Mouse (Mus musculus) kidney, adult 8-10 months (tissue): ENCODE measurements around the gene Sh3tc1.

ENCODE experiments used
- DNase-seq, 2 experiments: peaks; one replicate each; pipeline ENCODE4 v3.0.0; 2022

Sh3tc1 gene

DNA sequence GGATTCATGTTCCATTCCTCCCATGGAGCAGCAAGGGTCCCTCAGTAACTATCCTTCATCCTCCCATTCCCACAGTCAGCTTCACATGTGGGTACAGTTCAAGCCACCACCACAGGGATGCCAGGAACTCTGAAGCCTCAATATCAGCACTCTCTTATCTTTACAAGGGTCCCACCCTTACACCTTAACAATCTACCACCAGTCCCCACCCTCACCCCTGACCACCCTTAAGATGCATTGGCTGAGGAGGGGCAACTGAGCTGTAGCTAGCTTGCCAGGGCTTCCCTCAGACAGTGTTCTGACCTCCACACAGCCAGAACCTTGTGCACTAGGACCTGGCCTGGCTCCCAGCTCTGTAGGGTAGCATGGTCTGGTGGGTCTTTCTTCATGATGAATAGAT lies 20.4 kb downstream of the Sh3tc1 start:
- DNase-seq: no peak

DNA sequence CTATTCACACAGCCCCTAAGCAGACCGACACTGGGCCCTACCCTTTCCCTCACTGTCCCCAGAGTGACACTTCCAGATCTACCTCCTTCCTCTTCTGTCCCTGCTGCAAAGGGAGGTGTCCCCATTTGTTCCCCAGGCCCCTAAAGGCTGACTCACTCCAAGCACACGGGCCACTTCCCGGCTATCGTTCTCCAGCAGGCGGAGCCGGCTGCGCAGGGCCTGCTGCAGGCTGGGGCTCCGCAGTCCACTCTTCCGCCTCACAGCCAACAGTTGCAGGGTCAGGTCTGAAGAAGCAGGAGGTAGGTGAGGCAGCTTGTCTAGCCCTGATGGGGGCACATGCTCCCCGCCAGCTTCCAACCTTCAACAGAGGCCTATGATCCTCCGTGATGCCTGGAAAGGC lies 21.0 kb downstream of the Sh3tc1 start:
- no peak for DNase-seq

DNA sequence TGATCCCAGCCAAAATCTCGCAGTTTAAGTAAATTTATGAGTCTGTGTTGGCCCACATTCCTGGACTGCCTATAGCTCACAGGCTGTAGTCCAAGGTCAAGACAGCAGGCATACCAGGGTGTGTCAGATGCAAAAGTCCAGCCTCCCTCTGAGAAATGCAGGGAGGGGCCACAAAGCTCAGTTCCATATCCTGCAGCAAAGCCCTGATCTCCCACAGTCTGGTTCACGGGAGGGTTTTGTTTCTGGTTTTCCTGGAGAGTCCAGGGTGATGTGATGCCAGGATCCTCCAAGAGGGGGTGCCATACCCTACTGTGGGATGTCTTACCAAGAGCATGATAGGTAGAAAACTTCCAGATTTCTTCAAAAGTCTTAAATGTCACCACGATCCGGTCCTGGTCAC lies 21.8 kb downstream of the Sh3tc1 start:
- peak in 1 of 2 experiments; percentile 67 for DNase-seq

DNA sequence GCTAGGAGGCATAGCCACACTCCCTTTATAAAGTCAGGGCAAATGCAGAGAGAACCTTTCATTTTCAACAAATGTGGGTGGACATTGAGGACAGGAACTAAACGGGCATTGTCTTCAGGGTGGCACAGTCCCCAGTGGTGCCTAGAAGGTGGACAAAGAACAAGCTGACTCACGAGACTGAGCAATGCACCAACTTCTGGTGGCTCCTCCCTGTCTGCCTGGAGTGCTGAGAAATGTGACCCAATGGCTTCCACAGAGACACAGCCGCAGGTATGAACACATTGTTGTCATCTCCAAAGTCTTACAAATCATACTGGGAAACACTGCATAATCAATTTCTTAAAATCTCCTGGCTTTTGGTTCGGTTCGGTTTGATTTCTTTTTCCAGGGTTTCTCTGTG lies 22.3 kb downstream of the Sh3tc1 start:
- no peak for DNase-seq

DNA sequence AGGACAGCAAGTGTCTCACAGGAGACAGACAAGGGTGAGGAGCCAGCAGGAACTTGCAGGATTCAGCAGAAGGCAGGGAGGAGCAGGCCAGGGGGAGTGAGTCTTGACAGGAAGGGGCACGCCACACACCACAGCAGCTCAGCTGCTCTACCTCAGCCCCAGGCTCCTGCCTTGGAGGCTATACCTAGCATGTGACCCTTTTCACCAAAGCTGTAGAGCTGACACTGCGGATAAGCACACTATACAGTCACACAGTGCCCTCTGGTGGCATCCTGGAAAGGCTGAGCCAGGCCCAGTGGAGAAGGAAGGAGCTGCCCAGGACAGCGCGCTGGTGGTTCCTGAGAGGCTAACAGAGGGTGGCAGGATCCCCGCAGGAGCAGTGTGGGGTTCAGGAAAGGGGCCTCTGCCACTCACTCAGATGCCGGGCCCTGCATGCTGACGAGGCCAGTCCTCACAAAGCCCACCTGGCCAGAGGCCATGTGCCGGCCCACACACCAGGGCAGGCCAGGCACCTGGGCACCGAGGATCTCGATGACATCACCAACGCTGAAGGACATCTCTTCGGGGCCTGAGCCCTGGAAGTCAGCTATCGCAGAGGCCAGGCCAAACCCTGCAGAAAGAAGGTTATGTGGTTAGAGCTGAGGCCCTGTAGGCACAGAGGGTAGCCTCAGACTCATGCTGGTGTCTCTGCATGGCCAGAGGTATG lies 26.0 kb downstream of the Sh3tc1 start:
- peak in 1 of 2 experiments; percentile 63 for DNase-seq

DNA sequence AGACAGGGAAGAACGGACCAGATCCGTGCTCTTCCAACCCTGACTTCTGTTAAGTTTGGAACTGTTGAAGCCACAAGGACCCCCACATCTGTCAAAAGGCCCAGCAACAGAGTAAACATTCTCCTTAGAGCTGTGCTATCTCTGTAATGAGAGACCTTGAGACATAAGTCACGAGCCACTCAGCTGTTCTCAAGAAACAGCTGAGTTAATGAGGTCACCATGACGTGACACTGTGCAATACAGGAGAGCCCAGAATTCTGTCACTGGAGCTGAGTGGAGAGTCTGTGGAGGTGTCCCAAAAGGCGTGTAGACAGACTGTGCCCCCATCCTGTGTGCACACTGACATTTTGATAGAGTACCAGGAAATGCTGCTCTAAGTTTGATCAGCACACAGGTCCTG lies 27.3 kb downstream of the Sh3tc1 start:
- DNase-seq: no peak

DNA sequence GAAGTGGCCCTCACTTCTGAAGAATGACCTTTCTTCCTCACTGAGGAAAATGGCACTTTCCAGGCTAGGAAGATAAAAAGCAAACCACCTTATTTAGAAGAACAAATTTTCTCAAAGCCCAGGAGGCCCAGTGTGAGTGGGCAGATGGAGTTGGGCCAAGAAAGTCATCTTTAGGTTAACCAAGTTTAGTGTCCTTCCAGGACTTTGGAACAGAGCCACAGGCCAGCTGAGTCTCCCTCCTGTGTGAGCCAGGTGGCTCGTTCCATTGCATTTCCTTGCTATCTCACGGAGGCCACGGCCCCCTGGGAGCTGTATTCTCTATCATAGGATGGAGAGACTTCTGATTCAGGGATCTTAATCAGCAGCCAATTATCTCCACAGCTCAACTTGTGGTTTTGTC lies 28.9 kb downstream of the Sh3tc1 start:
- DNase-seq: no peak

DNA sequence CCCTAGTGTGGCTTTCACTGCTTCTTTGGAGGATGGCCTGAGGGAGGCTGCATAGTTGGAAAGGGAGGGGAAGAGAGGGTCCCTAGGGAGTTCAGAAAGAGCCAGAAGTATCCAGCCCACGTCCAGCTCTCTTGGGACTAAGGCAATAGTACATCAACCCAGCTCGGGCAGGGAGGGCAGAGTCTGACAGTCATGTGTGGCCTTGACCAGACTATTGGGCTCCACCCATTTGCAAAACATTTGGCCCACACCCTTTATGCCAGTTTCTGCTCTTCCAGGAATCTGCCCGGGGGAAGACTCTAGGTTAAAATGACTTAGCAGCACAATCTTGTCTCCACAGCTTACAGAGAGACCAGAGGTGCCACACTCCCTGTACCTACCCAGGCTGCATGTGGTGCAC lies 29.3 kb downstream of the Sh3tc1 start:
- no peak for DNase-seq

DNA sequence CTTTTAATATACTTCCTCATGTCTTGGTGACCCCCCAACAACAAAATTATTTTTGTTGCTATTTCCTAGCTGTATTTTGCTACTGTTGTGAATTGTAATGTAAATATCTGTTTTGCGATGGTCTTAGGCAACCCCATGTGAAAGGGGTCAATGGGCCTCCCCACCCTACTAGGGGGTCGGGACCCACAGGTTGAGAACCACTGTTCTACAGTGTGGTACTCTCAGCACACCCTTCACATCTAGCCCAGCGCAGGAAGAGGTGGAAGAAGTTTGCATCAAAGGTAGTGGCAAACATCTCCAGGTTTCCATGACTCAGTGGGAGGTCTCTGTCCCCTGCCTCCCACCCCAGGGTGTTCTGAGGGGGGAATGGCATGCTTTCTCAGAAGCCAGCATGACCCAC lies 34.4 kb downstream of the Sh3tc1 start:
- DNase-seq: no peak

DNA sequence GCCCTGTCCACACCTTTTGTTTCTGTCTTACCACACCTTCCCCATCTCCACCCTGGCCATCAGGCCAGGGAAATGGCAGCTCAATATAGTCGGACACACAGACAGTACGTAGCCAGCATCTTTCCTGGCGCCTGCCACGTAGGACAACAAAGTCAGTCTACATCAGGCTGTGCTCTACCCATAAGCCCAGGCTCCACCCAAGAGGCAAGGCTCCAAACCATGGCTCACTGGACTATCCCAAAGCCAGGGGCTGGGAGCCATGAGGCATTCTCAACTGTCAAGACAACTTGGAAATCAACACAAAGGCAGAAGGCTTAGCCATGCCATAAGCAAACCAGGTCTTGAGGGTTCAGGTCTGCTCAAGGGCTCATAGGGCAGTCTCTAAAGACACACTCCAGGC lies 36.0 kb downstream of the Sh3tc1 start:
- no peak for DNase-seq

DNA sequence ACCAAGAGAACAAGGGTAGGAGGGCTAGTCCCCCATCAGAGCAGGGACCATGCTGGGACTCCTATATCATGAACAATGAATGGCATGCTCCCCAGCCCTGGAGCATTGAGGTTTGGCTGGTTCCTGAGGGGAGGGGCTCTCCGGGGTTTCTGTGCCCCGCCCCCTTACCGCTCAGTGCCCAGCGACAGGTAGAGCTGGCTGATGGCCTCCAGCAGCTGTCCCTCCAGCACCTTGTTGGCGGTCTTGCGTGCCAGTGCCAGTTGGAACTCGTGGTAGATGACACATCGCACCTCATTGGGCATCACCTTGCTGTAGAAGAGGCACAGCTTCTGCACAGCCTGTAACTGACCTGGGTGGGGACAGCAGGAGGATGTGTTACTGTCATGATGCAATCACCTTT lies 36.6 kb downstream of the Sh3tc1 start:
- no peak for DNase-seq

DNA sequence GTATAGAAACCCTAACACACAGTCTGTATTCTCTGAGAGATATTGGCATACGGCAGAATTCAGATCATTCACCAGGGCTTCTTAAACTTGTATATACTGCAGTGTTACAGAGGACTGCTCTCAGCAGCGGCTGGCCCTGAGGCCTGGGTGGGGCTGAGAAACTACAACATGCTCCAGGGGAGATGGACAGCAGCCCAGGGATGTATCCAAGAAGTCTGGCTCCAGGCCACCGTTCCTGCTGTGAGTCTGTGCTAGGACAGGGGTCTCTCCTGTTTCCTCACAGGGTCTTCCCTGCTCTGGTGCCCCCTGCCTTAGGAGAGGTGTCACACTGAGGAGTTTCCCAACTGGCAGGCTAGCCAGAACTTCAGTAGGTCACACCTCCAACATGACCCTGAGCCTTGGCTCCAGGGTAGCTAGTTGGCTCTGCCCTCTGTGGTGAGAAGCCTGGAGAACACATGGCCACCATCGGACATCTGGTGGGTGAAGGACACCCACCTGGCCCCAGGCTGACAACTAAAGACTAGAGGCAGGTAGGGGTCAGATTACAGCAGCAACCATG lies 37.1 kb downstream of the Sh3tc1 start:
- no peak for DNase-seq

DNA sequence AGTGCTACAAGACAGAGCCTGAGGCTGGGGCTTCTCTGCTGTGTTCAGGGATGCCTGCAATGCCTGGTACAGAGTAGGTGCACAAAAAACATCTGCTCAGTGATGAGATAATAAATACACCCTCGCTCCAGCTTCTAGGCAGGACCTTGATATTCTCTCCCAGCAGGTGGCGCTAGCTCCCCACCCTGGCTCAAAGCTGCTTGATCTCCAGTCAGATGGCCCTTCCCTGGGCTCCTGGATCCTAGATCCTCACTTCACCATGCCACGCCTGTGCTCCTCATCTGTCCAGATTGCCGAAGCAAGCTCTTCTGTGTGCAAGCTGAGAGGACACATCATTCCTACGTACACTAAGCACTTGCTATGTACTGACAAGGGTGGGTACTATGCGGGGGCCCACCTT lies 38.7 kb downstream of the Sh3tc1 start:
- DNase-seq: peak; percentile 38 to 76

DNA sequence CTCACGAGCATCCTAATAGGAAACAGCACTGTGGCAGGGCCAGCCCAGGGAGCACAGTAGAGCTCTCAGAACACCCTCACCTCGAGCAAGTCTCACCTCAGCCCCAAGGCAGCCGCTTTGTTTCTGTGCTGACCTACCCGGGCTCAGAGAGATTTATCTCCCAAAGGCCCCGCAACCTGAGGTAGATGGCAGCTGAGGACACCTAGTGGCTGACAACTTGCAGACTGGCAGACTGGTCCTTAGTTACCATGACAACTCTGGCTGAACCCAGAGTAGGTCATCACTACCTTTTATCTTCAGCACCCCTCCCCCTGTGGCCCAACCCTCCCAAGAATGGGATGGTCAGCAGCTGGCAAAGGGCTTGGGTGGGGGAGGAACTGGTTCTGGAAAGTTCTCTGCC lies 44.0 kb downstream of the Sh3tc1 start:
- peak in 1 of 2 experiments; percentile 34 for DNase-seq

DNA sequence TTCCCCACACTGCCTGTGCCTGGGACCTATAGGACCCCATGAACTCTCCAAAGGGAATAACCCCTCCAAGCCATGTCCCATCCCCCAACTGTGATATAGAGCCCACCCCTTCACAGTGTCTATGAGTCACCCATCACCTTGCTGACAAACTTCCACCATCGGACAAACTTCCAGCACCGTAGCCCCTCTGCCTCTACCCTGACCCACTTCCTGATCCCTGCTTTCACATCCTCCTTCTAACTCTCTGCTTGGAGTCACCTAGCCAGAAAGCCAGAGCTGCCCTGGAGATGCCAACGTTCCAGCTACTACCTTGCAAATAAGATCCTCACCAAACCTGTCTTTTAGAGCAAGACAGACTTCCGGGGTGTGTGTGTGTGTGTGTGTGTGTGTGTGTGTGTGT lies 46.1 kb downstream of the Sh3tc1 start:
- DNase-seq: no peak

DNA sequence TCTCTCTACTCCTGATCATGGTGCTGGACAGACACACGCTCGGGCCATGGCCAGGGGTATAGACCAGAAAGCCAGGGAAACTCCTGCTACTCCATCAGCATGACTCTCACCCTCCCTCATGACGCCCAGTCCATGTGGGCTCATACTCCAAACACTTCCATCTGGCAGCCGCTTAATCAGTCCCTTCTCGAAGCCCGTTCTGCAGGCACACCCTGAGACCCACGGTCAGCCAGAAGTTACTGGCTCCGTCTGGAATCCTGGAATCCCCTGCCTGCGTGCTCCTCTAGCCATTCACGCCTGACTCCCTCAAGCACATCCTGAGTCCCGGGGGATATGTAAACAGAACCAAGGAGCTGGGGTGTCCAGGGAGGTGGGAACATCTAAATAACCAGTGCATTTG lies 48.5 kb downstream of the Sh3tc1 start:
- DNase-seq: no peak

DNA sequence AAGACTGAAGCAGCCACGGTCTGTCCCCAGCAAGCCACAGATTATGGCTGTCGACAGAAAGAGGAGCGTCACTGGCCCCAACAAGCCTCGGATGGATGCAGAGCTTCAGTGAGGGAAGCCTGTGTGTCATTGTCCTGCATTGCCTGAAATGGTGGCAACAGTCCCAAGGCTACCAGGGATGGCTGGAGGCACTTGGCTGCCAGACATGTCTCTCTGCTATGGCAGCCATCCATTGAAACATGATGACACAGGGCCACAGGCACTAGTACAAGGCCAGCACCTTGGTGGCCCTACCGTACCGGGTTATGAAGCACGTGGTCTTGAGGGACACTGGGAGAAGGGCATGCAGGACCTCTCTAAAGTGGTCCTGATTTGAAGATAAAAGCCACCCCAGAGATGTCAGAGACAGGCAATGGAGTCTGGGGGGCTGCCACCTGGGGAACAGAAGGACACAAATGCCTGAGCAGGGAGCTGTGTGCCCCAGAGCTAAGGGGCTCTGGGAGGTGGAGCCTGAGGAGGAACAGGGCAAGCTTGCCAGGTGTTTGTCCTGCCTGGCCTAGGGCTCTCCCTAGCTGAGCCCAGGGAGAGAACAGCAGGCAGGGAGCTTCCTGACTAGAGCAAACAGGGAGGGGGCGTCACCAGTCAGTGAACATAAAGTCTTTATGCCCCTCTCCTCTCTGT lies 49.2 kb downstream of the Sh3tc1 start:
- no peak for DNase-seq

DNA sequence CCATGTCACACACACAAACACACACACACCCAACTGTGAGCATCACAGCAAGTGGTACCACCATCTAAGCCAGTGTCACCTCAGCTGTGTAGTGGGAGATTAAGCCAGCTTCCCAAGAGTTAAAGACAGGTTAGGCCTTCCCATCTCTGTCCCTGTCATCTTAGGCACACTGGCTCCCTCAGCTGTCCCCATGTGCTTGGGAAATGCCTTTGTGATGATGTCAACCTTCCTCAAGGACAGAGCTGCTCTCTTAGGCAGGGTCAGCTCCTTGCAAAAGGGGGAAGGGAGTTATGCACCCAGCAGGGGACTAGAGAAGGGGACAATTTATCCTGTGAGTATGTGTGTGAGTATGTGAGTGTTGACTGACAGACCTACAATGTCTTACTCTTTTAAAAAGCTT lies 50.4 kb downstream of the Sh3tc1 start:
- no peak for DNase-seq

DNA sequence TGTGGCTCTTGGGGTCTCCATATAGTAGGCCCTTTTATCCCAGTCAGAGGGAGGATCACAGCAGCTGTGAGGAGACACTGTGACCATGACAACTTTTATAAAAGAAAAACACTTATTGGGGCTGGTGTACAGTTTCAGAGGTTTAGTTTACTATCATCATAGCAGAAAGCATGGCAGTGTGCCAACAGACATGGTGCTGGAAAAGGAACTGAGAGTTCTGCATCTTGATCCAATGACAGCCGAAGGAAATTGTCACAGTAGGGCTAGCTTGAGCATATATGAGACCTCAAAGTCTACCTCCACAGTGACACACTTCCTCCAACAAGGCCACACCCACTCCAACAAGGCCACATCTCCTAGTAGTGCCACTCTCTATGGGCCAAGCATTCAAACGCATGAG lies 50.9 kb downstream of the Sh3tc1 start:
- no peak for DNase-seq

DNA sequence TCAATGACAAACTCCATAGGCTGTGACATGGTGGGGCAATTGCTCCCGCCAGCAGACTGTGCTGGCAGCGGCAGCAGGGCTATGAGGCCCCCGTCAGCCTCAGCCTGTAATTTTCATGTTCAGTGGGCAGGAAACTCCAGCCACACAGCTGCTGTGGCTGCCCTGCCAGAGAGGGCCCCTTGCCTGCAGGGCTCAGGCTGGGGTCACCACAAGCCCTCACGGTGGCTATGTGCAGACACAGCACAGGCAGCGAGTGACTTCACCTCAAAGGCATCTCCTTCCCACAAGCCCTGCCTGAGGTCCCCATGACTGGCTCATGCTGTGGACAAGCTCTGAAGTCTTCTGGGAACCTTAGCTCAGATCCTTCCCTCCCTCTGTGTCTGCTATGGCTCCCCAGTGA lies 52.7 kb downstream of the Sh3tc1 start:
- no peak for DNase-seq

DNA sequence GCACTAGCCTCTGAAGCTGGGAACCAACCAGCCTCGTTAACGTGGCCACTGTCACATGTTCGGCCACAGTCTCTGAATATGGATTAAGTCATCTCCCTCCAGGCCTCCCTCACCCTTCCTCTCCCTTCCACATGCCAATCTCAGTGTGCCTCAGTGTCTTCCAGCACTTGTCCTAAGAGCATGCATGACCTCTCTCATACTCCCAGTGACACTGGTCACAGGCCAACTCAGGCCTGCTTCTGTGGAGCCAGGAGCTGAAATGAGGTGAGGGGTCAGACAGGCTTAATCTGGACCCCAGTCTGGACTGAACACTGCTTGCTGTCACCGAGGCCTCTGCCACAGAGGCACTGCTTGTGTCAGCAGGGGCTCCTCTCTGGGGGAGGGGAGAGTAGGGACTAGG lies 53.5 kb downstream of the Sh3tc1 start:
- no peak for DNase-seq

DNA sequence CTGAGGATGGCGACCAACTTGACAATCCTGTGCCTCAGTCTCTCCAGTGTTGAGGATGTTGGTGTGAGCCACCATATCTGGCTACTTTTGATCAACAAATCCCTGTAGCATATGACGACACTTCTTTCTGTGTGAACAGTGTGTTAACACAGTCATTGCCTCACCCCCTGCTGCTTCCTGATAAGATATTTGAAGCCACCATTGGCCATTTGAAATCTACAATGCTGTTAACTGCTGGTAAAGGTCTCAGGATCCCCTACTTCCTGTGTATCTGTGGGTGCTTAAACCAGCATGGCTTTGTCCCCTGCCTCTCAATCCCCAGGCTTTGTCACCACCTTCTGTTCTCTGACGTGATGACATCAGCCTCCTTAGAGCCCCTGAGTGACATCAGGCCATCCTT lies 54.7 kb downstream of the Sh3tc1 start:
- no peak for DNase-seq

DNA sequence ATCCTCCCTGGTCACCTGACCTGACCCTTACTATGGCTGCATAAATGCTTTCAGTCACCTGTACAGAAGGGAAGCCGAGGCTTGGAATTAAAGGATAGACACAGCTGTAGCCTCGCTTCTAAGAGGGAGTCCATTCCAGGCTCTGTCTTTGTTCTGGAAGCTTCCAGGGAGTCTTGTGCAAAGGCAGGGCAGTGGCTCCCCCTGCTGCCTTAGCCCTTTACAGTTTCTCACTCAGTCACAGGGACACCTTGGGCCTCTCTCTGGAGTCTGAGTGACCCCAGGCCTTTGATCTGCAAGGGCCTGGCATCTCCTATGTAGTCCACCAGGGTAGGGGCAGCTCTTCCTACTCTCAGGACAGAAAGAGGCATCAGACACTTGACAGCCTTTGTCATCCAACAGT lies 58.8 kb downstream of the Sh3tc1 start:
- peak in 1 of 2 experiments; percentile 65 for DNase-seq
